Mouse (Mus musculus): ENCODE measurements around the gene Bglap3.

DNA sequence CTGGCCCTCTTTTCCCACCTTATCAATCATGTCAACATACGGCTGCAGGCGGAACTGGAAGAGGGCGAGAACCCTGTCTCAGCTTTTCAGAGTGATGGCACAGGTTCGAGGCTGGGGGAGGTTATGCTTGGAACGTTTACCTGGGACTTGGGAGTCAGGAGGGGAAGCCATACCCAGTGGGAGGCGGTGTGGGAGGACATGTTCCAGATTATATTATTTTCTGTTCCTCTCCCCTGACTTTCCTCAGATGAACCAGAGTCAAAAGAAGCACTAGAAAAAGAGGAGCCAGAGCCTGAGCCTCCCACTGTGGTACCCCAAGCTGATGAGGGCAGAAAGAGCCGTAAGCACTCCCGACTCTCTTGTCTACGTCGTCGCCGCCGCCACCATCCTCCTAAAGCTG lies 21.8 kb downstream of the Bglap3 start:
- TF ChIP-seq POLR2A (IDR thresholded peaks at IDR 0.05; ENCODE audit: low read depth, low read length) (no peak), CTCF (IDR thresholded peaks at IDR 0.05; ENCODE audit: extremely low read depth, insufficient read depth, insufficient read length, insufficient replicate concordance) (no peak)

Data from spleen, adult 2 months (tissue).